Mouse (Mus musculus) forebrain, embryonic 14.5 days (tissue): ENCODE measurements at regions not wholly inside any gene's neighbourhood (a gene's known extent, or its start where the extent isn't known, plus 50 kb on each side); places are given as distances from the start of the nearest gene placed in this dataset.

Experiments used
- ATAC-seq: fragments of 200-750 bp; cut with Nextera tagmentation; 2 replicates; pipeline ENCODE4 v1.8.0; 2017; ENCODE audit warnings: mild to moderate bottlenecking, moderate library complexity
- DNase-seq: peaks from one replicate; pipeline ENCODE4 v3.0.0-alpha.2; 2015; ENCODE audit warnings: low spot score
- H3K27ac ChIP-seq: fragments of 300-500 bp; sonication (generic); 2 replicates; pipeline ENCODE4 v1.5.1; 2014; ENCODE audit warnings: low read depth, mild to moderate bottlenecking, control low read depth, low read length, moderate library complexity
- H3K27me3 ChIP-seq: fragments of 300-500 bp; sonication (generic); replicated peaks from 2 replicates; pipeline ENCODE4 v1.6.1; 2014; ENCODE audit warnings: low read length, control low read depth, mixed read lengths; ENCODE audit not compliant: control insufficient read depth, insufficient read depth
- H3K36me3 ChIP-seq: fragments of 300-500 bp; sonication (generic); 2 replicates; pipeline ENCODE4 v1.6.1; 2014; ENCODE audit warnings: low read length, control low read depth; ENCODE audit not compliant: control insufficient read depth, insufficient read depth
- H3K4me1 ChIP-seq: fragments of 300-500 bp; sonication (generic); 2 replicates; pipeline ENCODE4 v1.6.1; 2014; ENCODE audit warnings: antibody characterized with exemption, low read length, control low read depth; ENCODE audit not compliant: control insufficient read depth, insufficient read depth
- H3K4me2 ChIP-seq: fragments of 300-500 bp; sonication (generic); 2 replicates; pipeline ENCODE4 v1.6.1; 2014; ENCODE audit warnings: mild to moderate bottlenecking, control low read depth, low read length
- H3K4me3 ChIP-seq: fragments of 300-500 bp; sonication (generic); 2 replicates; pipeline ENCODE4 v1.5.1; 2014; ENCODE audit warnings: low read depth, low read length, control low read depth
- H3K9ac ChIP-seq: fragments of 300-500 bp; sonication (generic); 2 replicates; pipeline ENCODE4 v1.6.1; 2014; ENCODE audit warnings: mild to moderate bottlenecking, low read length, control low read depth, moderate library complexity
- H3K9me3 ChIP-seq: fragments of 300-500 bp; sonication (generic); replicated peaks from 2 replicates; pipeline ENCODE4 v1.6.1; 2016; ENCODE audit warnings: low read length, control low read depth, mixed read lengths; ENCODE audit not compliant: control insufficient read depth
- WGBS: fragments of 180-500 bp; shearing (Covaris S2); extraction: QIAGEN DNeasy Blood & Tissue Kit; methylation state at CpG from one replicate; pipeline ENCODE4 v1.1.7; 2014; 5-methylcytosine and 5-hydroxymethylcytosine counted together

DNA sequence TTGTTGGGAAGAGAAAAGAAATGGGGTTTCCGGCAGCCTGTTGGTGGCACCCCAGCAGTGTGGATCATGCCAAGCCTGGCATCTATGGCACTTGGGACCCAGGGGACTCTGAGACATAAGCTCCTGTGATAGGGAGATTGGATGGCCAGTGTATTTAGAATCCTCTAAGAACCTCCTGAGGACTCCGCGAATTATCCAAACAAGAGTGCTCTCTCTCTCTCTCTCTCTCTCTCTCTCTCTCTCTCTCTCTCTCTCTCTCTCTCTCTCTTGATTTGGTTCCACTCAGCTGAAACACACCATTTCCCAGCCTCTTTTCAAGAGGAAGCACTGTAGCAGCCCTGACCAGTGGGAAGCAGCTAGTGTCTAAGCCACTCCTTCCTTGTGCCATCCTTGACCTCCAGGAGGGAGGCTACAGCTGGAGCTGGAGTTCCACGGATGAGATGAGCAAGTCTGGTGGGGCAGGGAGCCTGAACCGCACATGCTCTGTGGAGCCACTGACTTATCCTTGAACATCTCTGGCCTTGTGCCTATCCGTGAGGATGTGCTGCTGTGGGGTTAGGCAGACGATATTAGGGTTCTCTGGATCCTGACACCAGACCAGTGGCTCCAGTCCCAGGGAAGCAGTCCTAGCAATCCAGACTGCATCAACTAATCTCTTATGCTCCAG, 232.0 kb upstream of the Zmiz1 start:
- H3K4me2 ChIP-seq = no peak overlapping the region
- H3K27me3 ChIP-seq = no peaks in the 10 kb centered on the region
- no peak overlapping the region for H3K9ac ChIP-seq
- ATAC-seq (peak; percentile 8; the same call in 1 of the 2 replicates), DNase-seq (no peak)
- peak overlapping the region; percentile 90 for H3K27ac ChIP-seq
- peaks cover 35% of the 10 kb centered on the region for H3K4me1 ChIP-seq
- H3K4me3 ChIP-seq = no peak overlapping the region
- 56% methylated on average over 7 of the region's 7 CpGs for WGBS
- no peaks in the 10 kb centered on the region for H3K36me3 ChIP-seq
- H3K9me3 ChIP-seq = no peaks in the 10 kb centered on the region

DNA sequence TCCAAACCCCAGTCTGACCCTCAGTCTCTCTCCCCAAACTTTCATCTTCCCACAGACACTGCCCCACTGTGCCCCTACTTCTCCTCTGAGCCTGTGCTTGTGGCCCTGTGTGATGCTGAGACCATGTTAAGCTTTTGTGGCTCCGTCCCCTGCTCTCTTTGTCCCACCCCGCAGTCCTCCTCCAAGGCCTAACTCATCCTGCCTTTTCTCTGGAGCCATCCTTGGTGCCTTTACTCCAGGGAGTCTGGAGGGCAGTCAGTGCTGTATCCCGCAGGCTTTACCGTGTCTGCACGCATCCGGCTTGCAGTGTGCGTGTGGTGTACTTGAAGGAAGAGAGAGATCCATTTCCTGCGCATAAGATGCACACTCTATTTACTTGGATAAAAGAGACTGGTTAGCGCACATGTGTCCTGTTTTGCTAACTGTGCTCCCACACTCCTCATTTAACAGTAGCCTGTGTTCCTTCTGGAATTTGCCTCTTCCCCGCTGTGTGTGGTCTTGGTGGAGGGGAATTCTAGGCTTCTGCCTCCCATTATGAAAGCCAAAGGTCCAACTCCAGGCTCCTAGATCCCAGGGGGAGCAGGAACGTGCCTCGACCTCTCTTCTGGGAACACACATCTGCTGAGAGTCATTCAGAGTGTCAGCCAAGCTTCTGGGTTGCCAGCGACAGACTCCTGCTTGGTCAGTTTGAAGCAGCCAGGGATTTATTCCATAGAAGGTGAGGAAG, 230.5 kb upstream of the Zmiz1 start:
- WGBS = 84% methylated on average over 13 of the region's 13 CpGs
- Histone ChIP-seq H3K9me3 (no peaks in the 10 kb centered on the region), H3K27ac (peak overlapping the region; percentile 39; the same call in 1 of the 2 replicates), H3K4me1 (peaks cover 35% of the 10 kb centered on the region), H3K9ac (no peak overlapping the region), H3K4me2 (no peak overlapping the region), H3K36me3 (no peaks in the 10 kb centered on the region), H3K4me3 (no peak overlapping the region), H3K27me3 (no peaks in the 10 kb centered on the region)
- DNase-seq (no peak), ATAC-seq (no peak)

DNA sequence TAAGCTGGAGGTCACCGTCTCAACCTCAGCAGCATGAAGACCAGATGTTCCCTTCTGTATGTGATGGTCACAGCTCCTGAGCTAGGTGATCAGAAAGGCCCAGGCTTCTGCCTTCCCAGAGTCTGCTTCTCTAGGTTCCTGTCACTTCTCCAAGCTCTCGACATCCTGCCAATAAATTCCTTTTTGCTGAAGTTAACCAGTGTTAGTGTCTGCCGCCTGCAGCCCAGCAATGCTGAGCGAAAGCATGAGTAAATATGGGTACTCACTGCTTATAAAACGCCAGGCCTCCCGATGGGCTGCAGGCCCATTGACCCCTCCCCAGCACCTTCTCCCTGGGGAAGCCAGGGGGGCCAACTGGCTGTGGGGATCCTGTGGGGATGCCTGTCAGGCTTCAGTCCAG, 229.4 kb upstream of the Zmiz1 start:
- Histone ChIP-seq H3K9me3 (no peaks in the 10 kb centered on the region), H3K27ac (no peak overlapping the region), H3K4me1 (peaks cover 35% of the 10 kb centered on the region), H3K36me3 (no peaks in the 10 kb centered on the region), H3K9ac (no peak overlapping the region), H3K27me3 (no peaks in the 10 kb centered on the region), H3K4me3 (no peak overlapping the region), H3K4me2 (no peak overlapping the region)
- ATAC-seq (no peak), DNase-seq (peak; percentile 73)
- 51% methylated on average over 6 of the region's 6 CpGs for WGBS

DNA sequence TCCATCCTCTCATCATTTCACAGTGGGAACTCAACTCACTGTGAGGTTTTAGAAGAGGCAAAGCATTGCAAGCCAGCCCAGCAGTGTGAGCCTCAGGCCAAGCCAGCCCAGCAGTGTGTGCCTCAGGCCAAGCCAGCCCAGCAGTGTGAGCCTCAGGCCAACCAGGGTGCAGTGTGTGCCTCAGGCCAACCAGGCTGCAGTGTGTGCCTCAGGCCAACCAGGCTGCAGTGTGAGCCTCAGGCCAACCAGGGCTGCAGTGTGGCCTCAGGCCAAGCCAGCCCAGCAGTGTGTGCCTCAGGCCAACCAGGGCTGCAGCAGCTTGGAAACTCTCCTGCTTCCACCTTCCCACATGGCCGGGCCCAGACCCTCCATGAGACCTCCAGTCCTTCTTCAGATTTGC, 227.1 kb upstream of the Zmiz1 start:
- Histone ChIP-seq H3K4me3 (no peak overlapping the region), H3K9ac (no peak overlapping the region), H3K4me2 (no peak overlapping the region), H3K9me3 (no peaks in the 10 kb centered on the region), H3K27ac (no peak overlapping the region), H3K4me1 (peaks cover 18% of the 10 kb centered on the region), H3K36me3 (no peaks in the 10 kb centered on the region), H3K27me3 (no peaks in the 10 kb centered on the region)
- no peak for ATAC-seq
- DNase-seq = no peak
- 71% methylated on average over 1 of the region's 1 CpGs for WGBS

DNA sequence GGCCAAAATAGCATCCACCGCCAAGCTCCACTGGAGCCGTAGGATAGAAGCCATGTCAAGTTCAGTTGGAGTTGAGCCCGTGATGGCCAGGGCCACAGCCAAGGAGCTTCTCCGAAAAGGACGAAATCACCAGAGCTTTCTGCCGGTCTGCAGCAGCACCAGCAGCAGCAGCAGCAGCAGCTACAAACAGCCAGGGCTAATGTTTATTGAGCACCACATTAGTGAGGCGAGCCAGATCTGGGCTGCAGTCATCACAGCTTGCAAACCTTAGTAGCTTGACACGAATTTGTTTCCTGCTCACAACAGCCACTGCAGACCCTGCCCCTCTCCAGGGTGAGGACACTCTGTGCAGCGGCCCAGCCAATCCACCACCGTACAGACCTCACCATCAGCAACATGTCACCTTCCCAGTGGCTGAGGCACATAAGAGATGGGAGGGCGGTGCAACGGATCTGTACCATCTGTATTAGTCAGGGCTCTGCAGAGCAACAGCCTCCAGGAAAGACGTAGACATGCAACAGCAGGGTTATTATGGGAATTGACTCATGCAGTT, 222.5 kb upstream of the Zmiz1 start:
- Histone ChIP-seq H3K9ac (no peak overlapping the region), H3K4me1 (no peaks in the 10 kb centered on the region), H3K9me3 (no peaks in the 10 kb centered on the region), H3K4me2 (no peak overlapping the region), H3K27ac (no peak overlapping the region), H3K4me3 (no peak overlapping the region), H3K36me3 (no peaks in the 10 kb centered on the region), H3K27me3 (no peaks in the 10 kb centered on the region)
- WGBS = 83% methylated on average over 13 of the region's 13 CpGs
- ATAC-seq (no peak), DNase-seq (no peak)

DNA sequence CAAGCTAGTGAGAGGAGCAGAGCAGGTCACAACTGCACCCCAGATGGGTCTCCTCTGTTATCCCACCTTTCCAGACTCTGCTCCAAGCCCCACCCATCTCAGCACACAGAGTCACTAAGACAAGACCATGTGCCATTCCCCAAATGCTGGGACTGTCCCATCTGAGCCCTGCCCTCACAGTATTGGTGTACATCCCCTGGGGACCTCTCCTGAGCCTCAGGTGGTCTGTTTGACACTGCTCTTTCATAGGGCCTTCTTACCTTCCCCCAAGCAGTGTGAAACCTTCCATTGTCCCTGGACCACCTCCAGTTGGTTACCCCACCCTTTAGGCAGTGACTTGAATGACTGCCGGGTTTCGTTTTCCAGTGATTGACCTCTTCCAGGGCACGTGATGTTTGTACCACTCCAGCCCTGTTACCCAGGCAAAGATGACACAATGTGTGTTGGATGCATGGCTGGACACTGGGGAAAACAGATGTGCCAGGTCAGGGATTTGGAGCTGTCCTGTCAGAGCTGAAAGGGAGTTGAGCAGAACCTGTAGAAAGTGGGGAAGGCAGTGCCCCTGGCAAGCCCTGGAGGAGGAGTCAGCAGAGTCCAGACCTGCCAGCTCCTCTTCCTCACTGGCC, 219.5 kb upstream of the Zmiz1 start:
- H3K4me1 ChIP-seq = no peaks in the 10 kb centered on the region
- no peak overlapping the region for H3K27ac ChIP-seq
- H3K27me3 ChIP-seq = no peaks in the 10 kb centered on the region
- H3K36me3 ChIP-seq = no peaks in the 10 kb centered on the region
- no peak overlapping the region for H3K9ac ChIP-seq
- ATAC-seq = no peak
- 61% methylated on average over 3 of the region's 3 CpGs for WGBS
- DNase-seq = no peak
- H3K4me3 ChIP-seq = no peak overlapping the region
- H3K9me3 ChIP-seq = no peaks in the 10 kb centered on the region
- H3K4me2 ChIP-seq = no peak overlapping the region

DNA sequence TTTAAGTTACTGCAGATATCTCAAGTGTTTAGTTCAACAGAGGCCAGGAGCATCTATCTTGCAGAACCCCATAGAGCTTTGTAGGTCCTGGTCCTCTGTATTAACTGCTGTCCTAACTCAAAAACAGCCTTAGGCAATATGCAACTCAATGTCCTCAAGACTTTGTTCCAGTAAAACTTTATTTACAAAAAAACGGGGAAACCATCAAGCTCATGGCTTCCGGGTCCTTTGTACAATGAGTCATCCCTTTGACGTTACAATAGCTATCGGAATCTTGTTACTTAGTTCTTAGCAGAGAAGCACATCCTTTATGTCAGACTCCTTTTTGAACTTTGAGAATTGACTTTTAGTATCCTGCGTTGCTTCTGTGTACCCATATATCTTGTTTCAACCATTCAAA, 216.2 kb upstream of the Zmiz1 start:
- Histone ChIP-seq H3K27me3 (no peaks in the 10 kb centered on the region), H3K9ac (no peak overlapping the region), H3K4me1 (no peaks in the 10 kb centered on the region), H3K27ac (no peak overlapping the region), H3K36me3 (no peaks in the 10 kb centered on the region), H3K4me3 (no peak overlapping the region), H3K4me2 (no peak overlapping the region), H3K9me3 (no peaks in the 10 kb centered on the region)
- 87% methylated on average over 5 of the region's 5 CpGs for WGBS
- DNase-seq (no peak), ATAC-seq (no peak)

DNA sequence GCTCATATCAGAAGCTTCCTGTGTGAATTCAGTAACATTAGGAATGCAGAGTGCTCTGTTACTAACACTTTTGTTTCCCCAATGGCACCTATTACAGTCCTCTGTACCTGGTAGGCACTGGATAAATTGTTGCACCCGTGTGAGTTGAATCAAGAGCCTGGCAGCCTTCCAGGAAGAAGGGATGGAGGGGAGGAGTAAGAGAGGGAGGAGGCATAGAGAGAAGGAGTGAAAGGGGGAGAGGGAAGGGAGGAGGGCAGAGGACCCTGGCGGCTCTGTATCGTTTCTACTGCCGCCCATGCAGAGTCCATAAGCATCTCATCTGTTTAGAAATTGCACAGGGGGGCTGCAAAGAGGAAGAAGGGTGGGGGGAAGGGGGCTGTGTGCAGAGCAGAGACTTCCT, 215.7 kb upstream of the Zmiz1 start:
- Histone ChIP-seq H3K36me3 (no peaks in the 10 kb centered on the region), H3K27ac (no peak overlapping the region), H3K9ac (no peak overlapping the region), H3K4me2 (no peak overlapping the region), H3K4me3 (no peak overlapping the region), H3K27me3 (no peaks in the 10 kb centered on the region), H3K9me3 (no peaks in the 10 kb centered on the region), H3K4me1 (no peaks in the 10 kb centered on the region)
- DNase-seq = peak; percentile 42
- peak; percentile 20; the same call in 1 of the 2 replicates for ATAC-seq
- WGBS = 16% methylated on average over 4 of the region's 4 CpGs

DNA sequence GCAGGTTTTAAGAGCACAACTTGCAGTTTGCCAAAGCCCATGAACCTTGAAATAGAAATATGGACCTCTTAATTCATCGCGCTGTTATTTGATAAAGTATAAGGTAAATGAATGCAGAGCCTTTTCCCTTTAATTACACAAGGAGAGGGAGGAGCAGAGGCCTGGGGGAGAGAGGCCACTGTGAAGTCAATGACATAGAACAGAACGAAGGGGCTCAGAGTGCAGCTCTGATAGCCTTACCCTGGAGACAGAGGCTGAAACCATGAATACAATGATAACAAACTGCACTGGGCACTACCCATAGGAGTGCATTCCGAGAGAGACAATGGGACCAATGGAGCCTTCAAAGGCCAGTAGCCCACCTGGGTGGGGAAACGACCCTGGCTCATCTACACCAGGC, 215.3 kb upstream of the Zmiz1 start:
- no peak overlapping the region for H3K4me3 ChIP-seq
- ATAC-seq = no peak
- H3K27ac ChIP-seq = no peak overlapping the region
- H3K9ac ChIP-seq = no peak overlapping the region
- H3K4me1 ChIP-seq = no peaks in the 10 kb centered on the region
- 62% methylated on average over 5 of the region's 5 CpGs for WGBS
- H3K9me3 ChIP-seq = no peaks in the 10 kb centered on the region
- no peaks in the 10 kb centered on the region for H3K27me3 ChIP-seq
- H3K4me2 ChIP-seq = no peak overlapping the region
- DNase-seq = no peak
- no peaks in the 10 kb centered on the region for H3K36me3 ChIP-seq
